Mouse (Mus musculus): ENCODE measurements around the gene Pkig. TPM values are rescaled to one million over a fixed set of nuclear protein-coding genes. Genes with fewer than 3 reads are reported as not detected.

The Pkig gene
- polyA plus RNA-seq, 1 experiment from 2014 or later: 145 TPM

- TF ChIP-seq CTCF (IDR thresholded peaks at IDR 0.05; ENCODE audit: low read depth): no peak
- Histone ChIP-seq H3K4me1 (ENCODE audit: insufficient read depth) (no peaks in the 10 kb centered on the region), H3K4me3 (ENCODE audit: low read depth, low read length) (no peak overlapping the region), H3K27ac (ENCODE audit: low read depth) (no peak overlapping the region), H3K9ac (no peak overlapping the region), H3K27me3 (ENCODE audit: insufficient read depth, low read length) (no peaks in the 10 kb centered on the region), H3K36me3 (ENCODE audit: insufficient read depth) (peaks cover 11% of the 10 kb centered on the region), H3K4me2 (no peak overlapping the region), H3K9me3 (ENCODE audit: low read depth, low read length) (no peaks in the 10 kb centered on the region)
- ATAC-seq (ENCODE audit: insufficient read depth) (no peak), DNase-seq (peak; percentile 28)
- 23% methylated on average over 6 of the region's 6 CpGs for WGBS
Observed at GRCm38 (mm10) chr2:163716853-163717252, 58.7 kb downstream of the Pkig start.

GRCm38 (mm10) chr2:163718526-163718925 is 60.3 kb downstream of the Pkig start:
- H3K36me3 ChIP-seq (ENCODE audit: insufficient read depth): peaks cover 15% of the 10 kb centered on the region

DNA sequence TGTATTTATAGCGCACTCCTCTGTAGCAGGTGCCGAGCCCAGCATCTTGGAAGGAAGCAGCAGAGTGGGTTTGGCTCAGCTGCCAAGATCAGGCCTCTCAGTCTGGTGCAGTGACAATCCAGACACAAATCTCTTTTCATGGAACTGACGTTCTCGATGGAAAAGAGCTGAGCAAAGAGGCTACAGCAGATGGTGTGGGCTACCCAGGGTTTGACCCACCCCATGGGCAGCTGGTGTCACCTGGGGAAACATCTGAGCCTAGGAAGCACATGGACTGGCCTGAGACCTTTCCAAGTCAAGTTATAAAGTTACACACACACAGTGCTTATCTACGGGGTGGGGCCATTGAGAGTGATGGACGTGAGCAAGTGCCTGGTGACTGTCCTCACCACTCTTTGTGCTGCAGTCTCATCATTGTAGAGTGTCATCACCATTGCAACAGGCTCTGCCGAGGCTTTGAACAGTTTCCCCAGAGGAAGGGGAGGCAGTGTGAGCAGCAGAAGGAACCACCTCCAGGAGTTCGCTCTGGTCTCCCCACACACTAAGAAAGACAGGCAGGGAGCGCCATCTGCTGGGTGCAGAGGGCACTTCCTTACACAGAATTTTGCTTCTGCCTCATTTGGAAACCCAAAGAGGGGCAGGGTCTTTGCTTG is 60.9 kb downstream of the Pkig start:
- H3K4me1 ChIP-seq (ENCODE audit: insufficient read depth): no peaks in the 10 kb centered on the region
- no peak overlapping the region for H3K9ac ChIP-seq
- no peak overlapping the region for H3K4me3 ChIP-seq (ENCODE audit: low read depth, low read length)
- no peak overlapping the region for H3K27ac ChIP-seq (ENCODE audit: low read depth)
- DNase-seq (peak; percentile 93), ATAC-seq (ENCODE audit: insufficient read depth) (peak; percentile 86)
- peaks cover 15% of the 10 kb centered on the region for H3K36me3 ChIP-seq (ENCODE audit: insufficient read depth)
- H3K4me2 ChIP-seq: no peak overlapping the region
- no peaks in the 10 kb centered on the region for H3K9me3 ChIP-seq (ENCODE audit: low read depth, low read length)
- peak; percentile 97 for TF ChIP-seq CTCF (IDR thresholded peaks at IDR 0.05; ENCODE audit: low read depth)
- 37% methylated on average over 9 of the region's 9 CpGs for WGBS
- no peaks in the 10 kb centered on the region for H3K27me3 ChIP-seq (ENCODE audit: insufficient read depth, low read length)

More at GRCm38 (mm10) chr2:163718526-163718925, 60.3 kb downstream of the Pkig start:
- Histone ChIP-seq H3K9ac (no peak overlapping the region), H3K27ac (ENCODE audit: low read depth) (no peak overlapping the region), H3K4me3 (ENCODE audit: low read depth, low read length) (no peak overlapping the region), H3K4me2 (no peak overlapping the region), H3K27me3 (ENCODE audit: insufficient read depth, low read length) (no peaks in the 10 kb centered on the region), H3K4me1 (ENCODE audit: insufficient read depth) (no peaks in the 10 kb centered on the region), H3K9me3 (ENCODE audit: low read depth, low read length) (no peaks in the 10 kb centered on the region)
- no peak for TF ChIP-seq CTCF (IDR thresholded peaks at IDR 0.05; ENCODE audit: low read depth)
- ATAC-seq (ENCODE audit: insufficient read depth) (no peak), DNase-seq (no peak)
- 27% methylated on average over 2 of the region's 2 CpGs for WGBS

DNA sequence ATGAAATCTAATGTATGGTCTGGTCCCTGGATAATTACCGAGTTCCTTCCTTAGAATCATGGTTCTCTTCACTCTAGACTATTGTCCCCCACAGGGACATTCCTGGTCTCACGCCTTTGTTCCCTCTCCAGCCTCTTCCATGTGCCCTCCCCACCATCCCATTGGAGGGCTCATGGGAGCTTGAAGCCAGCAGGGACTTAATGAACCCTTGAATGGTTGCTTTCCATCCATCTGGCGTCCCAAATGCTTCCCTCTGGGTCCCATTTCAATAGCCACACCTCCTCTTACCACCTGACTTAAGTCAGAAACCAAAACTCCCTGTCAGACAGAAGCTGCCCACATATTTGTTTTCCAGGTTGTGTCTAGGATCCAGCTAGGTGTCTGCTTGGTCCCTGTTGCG is 61.4 kb downstream of the Pkig start:
- peaks cover 20% of the 10 kb centered on the region for H3K36me3 ChIP-seq (ENCODE audit: insufficient read depth)
- TF ChIP-seq CTCF (IDR thresholded peaks at IDR 0.05; ENCODE audit: low read depth): no peak
- no peaks in the 10 kb centered on the region for H3K4me1 ChIP-seq (ENCODE audit: insufficient read depth)
- H3K4me2 ChIP-seq: no peak overlapping the region
- H3K9me3 ChIP-seq (ENCODE audit: low read depth, low read length): no peaks in the 10 kb centered on the region
- no peak overlapping the region for H3K4me3 ChIP-seq (ENCODE audit: low read depth, low read length)
- WGBS: 47% methylated on average over 4 of the region's 4 CpGs
- ATAC-seq (ENCODE audit: insufficient read depth): 0 out of 2 replicates have a peak, but pooled peaks have one; percentile 6
- H3K9ac ChIP-seq: no peak overlapping the region
- no peak overlapping the region for H3K27ac ChIP-seq (ENCODE audit: low read depth)
- no peaks in the 10 kb centered on the region for H3K27me3 ChIP-seq (ENCODE audit: insufficient read depth, low read length)
- DNase-seq: no peak

DNA sequence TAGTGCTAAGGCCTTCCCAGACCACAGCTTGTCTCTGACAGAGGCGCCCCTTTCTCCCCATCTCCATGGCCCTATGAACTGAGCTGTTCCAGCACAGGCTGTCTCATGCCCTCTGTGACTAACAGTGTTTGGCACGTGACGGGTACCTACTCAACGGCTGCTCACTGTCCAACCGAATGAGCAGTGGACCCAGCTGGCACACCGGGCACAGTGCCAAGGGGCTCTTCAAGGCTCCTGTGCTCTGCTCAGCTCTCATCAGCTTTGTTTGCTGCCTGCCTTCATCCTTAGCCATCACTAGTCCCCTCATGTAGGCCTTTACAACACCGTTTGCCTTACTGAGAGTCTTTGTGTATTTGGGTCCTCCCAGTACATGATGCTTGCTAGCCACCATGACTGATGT is 64.4 kb downstream of the Pkig start:
- peaks cover 35% of the 10 kb centered on the region for H3K36me3 ChIP-seq (ENCODE audit: insufficient read depth)
- ATAC-seq (ENCODE audit: insufficient read depth) (no peak), DNase-seq (peak; percentile 45)
- WGBS: 69% methylated on average over 7 of the region's 7 CpGs
- no peaks in the 10 kb centered on the region for H3K4me1 ChIP-seq (ENCODE audit: insufficient read depth)
- no peaks in the 10 kb centered on the region for H3K27me3 ChIP-seq (ENCODE audit: insufficient read depth, low read length)
- H3K4me3 ChIP-seq (ENCODE audit: low read depth, low read length): no peak overlapping the region
- H3K9ac ChIP-seq: no peak overlapping the region
- no peak overlapping the region for H3K4me2 ChIP-seq
- no peaks in the 10 kb centered on the region for H3K9me3 ChIP-seq (ENCODE audit: low read depth, low read length)
- TF ChIP-seq CTCF (IDR thresholded peaks at IDR 0.05; ENCODE audit: low read depth): no peak
- H3K27ac ChIP-seq (ENCODE audit: low read depth): no peak overlapping the region

DNA sequence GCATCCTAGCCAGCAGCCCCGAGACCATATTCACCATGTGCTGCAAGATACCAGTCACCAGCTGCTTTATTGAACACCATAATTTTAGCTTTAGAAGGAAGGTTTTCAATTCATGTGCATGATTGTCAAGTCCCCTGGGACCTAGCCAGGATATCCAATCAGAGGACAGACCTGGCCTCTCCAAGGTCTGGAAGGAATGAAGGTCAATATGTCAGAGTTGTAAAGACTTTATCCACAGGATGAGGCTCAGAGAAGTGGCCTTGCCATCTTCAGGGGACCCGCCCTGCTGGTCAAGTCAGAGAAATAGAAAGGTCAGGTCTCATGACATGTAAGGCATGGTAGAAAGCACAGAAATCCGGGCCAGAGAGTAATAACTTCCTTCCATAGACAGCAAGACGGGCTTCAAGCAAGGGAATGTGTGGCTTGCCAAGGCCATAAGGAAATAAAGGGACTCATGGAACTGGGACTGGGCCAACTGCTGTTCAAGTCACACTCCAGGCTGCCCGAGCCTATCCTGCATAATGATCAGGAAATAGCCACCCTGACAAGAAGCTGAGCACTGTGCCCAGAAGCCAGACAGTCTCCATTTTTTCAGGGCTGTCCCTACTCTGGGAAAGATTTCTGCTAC is 68.7 kb downstream of the Pkig start:
- Histone ChIP-seq H3K9me3 (ENCODE audit: low read depth, low read length) (no peaks in the 10 kb centered on the region), H3K4me1 (ENCODE audit: insufficient read depth) (no peaks in the 10 kb centered on the region), H3K27ac (ENCODE audit: low read depth) (no peak overlapping the region), H3K4me3 (ENCODE audit: low read depth, low read length) (no peak overlapping the region), H3K27me3 (ENCODE audit: insufficient read depth, low read length) (no peaks in the 10 kb centered on the region), H3K9ac (no peak overlapping the region), H3K4me2 (no peak overlapping the region), H3K36me3 (ENCODE audit: insufficient read depth) (peaks cover 51% of the 10 kb centered on the region)
- WGBS: 57% methylated on average over 5 of the region's 5 CpGs
- peak; percentile 57 for DNase-seq
- peak; percentile 36 for ATAC-seq (ENCODE audit: insufficient read depth)
- TF ChIP-seq CTCF (IDR thresholded peaks at IDR 0.05; ENCODE audit: low read depth): 0 out of 2 replicates have a peak, but pooled peaks have one; percentile 6

DNA sequence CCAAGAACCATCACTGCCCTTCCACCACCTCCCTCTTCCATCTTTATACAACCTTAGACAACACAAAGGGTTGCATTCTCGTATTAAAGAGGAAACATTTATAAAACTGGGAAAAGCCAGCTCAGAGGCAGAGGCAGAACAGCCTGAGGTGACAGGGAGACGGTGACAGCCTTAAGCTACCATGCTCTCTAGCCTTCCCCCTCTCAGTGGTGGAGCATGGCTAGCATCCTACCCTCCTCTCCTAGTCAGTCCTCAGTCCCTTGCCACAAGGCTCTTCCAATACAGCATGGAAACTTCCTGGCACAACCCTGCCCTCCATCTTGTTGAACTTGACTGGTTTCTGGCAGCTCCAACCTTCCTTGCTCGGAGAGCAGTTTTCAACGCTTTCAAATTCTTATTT is 70.1 kb downstream of the Pkig start:
- Histone ChIP-seq H3K4me3 (ENCODE audit: low read depth, low read length) (no peak overlapping the region), H3K27me3 (ENCODE audit: insufficient read depth, low read length) (no peaks in the 10 kb centered on the region), H3K9ac (no peak overlapping the region), H3K27ac (ENCODE audit: low read depth) (no peak overlapping the region), H3K9me3 (ENCODE audit: low read depth, low read length) (no peaks in the 10 kb centered on the region), H3K4me2 (no peak overlapping the region), H3K4me1 (ENCODE audit: insufficient read depth) (no peaks in the 10 kb centered on the region), H3K36me3 (ENCODE audit: insufficient read depth) (peaks cover 46% of the 10 kb centered on the region)
- no peak for TF ChIP-seq CTCF (IDR thresholded peaks at IDR 0.05; ENCODE audit: low read depth)
- ATAC-seq (ENCODE audit: insufficient read depth) (no peak), DNase-seq (no peak)
- WGBS: 70% methylated on average over 4 of the region's 4 CpGs
